Mouse (Mus musculus): ENCODE results near the gene Cd59b. TPM values are rescaled to one million over a fixed set of nuclear protein-coding genes. Genes with fewer than 3 reads are reported as not detected.
A peak's percentile ranks its signal among the peaks of the same experiment; 100 is the strongest.
"Not testable (repeated sequence)": the region's sequence is repeated elsewhere in the genome, so short reads cannot be mapped to it uniquely, and the experiment has no call there.

Gene Cd59b
- polyA plus RNA-seq, 1 experiment: 5.8 TPM

DNA sequence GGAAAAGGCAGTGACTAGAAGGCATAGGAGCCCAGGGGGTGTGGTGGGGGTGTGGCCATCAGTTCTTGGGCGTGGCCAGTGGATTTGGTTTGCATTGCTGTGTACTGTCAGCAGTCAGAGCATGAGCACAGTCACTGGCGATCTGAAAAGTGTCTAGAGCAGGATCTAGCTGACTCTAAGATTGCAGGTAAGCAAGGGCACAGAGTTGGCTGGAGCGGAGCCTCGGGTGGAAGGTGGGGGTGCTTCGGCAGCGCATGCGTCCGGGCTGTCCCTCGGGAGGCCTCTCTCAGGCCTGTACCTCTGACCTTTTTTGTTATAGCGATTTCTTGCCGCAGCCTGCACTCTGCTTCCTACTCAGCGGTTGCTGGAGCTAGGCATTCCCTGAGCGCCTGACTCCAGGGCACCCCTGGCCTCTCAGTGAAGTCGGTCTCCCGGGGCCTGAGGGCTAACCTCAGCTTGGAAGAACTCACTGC lies 26.1 kb downstream of the Cd59b start, which contains the start of gene Cd59a:
Gene Cd59a (plus strand): TSS at position 61 of the 473 bp plus-strand sequence.
- TF ChIP-seq POLR2A (IDR thresholded peaks at IDR 0.05; ENCODE audit: borderline replicate concordance, extremely low read depth, low read depth, low read length) (peak; percentile 47; the same call in 1 of the 2 replicates), CTCF (IDR thresholded peaks at IDR 0.05; ENCODE audit: insufficient read depth, low read length) (no peak)
- DNase-seq: peak; percentile 71
- Histone ChIP-seq H3K4me1 (ENCODE audit: control insufficient read depth, insufficient read depth, low read length) (no peaks in the 10 kb centered on the region), H3K4me3 (replicated peaks; ENCODE audit: extremely low read depth, low read depth, low read length) (peak within 1 kb of the TSS; percentile 61)
- WGBS: 2% methylated on average over 15 of the region's 15 CpGs

DNA sequence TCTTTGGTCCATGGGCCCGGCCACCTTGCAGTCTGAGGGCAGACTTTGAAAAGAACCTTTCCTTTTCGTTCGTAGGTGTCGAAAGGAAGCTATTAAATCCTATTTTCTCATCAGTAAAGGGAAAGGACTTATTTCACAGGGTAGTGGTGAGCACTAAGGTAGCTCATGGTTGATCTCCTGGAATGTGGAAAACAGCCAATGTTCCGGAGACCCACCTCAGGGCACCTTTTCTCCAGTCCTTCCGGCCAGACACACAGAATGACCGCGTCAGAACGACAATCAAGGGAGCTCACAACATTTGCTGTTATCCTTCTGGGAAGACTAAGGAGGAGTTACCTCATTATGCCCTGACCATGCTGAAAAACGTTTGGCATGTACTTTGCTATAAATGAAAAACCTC lies 26.6 kb downstream of the Cd59b start:
- TF ChIP-seq POLR2A (IDR thresholded peaks at IDR 0.05; ENCODE audit: borderline replicate concordance, extremely low read depth, low read depth, low read length) (no peak), CTCF (IDR thresholded peaks at IDR 0.05; ENCODE audit: insufficient read depth, low read length) (no peak)
- peak overlapping the region; percentile 61 for H3K4me3 ChIP-seq (replicated peaks; ENCODE audit: extremely low read depth, low read depth, low read length)
- no peak for DNase-seq
- no peaks in the 10 kb centered on the region for H3K4me1 ChIP-seq (ENCODE audit: control insufficient read depth, insufficient read depth, low read length)
- WGBS: 44% methylated on average over 10 of the region's 10 CpGs

DNA sequence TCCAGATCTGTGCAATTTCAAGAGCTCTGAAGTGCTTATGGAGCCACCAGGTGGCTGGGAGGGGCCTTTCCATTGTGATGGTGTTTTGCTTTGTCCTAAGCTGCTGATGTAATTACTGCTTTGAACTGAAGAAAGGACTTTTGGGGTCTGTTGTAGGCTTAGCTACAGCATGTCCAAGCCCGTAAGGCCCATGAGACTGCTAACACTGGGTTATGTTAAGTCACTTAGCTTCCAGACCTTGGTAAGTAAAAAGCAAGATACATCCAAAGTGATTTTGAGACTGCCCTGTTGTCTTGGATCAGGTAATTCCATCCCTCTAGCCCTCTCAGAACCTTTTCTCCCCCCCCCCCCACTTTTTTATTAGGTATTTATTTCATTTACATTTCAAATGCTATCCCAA lies 27.1 kb downstream of the Cd59b start:
- H3K4me1 ChIP-seq (ENCODE audit: control insufficient read depth, insufficient read depth, low read length); DNase-seq; H3K4me3 ChIP-seq (replicated peaks; ENCODE audit: extremely low read depth, low read depth, low read length): not testable (repeated sequence)
- 91% methylated on average over 1 of the region's 1 CpGs for WGBS

- WGBS: 93% methylated on average over 4 of the region's 4 CpGs
- not testable (repeated sequence) for H3K4me3 ChIP-seq (replicated peaks; ENCODE audit: extremely low read depth, low read depth, low read length); DNase-seq; H3K4me1 ChIP-seq (ENCODE audit: control insufficient read depth, insufficient read depth, low read length)
Observed at GRCm38 (mm10) chr2:104097396-104097795, 27.7 kb downstream of the Cd59b start.

DNA sequence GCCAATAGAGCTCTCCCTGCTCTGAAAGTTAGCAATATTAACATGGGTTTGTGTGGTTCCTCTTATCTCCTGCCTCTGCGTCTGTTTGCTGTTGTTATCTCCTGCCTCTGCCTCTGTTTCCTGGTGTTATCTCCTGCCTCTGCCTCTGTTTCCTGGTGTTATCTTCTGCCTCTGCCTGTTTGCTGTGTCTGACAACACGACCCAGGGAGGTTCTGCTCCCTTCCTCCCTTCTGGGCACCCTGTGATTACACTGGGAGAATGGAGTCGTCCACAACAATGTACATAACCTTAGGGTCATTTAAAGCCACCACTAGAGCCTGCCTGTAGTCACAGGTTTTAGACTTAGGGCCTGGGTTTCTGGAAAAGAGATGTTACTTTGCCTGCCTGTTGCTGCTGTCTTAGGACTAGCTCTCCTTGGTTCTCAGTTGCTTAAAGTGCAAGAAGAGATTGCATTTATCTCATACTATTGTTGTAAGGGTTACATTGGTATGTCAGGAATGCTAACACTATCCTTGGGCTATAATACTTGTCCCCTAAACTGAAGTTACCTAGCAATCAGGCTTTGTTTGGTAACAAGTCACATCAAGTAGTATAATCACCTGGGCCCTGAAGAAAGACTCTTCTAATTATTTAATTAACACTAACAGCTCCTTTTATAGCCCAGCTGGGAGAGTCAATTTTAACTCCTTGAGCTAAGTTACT lies 29.0 kb downstream of the Cd59b start:
- TF ChIP-seq POLR2A (IDR thresholded peaks at IDR 0.05; ENCODE audit: borderline replicate concordance, extremely low read depth, low read depth, low read length) (no peak), CTCF (IDR thresholded peaks at IDR 0.05; ENCODE audit: insufficient read depth, low read length) (no peak)
- H3K4me1 ChIP-seq (ENCODE audit: control insufficient read depth, insufficient read depth, low read length): no peaks in the 10 kb centered on the region

GRCm38 (mm10) chr2:104099231-104099585 lies 29.6 kb downstream of the Cd59b start:
- 85% methylated on average over 2 of the region's 2 CpGs for WGBS
- TF ChIP-seq POLR2A (IDR thresholded peaks at IDR 0.05; ENCODE audit: borderline replicate concordance, extremely low read depth, low read depth, low read length): no peak
- TF ChIP-seq CTCF (IDR thresholded peaks at IDR 0.05; ENCODE audit: insufficient read depth, low read length): no peak
- DNase-seq: no peak
- no peak overlapping the region for H3K4me3 ChIP-seq (replicated peaks; ENCODE audit: extremely low read depth, low read depth, low read length)
- H3K4me1 ChIP-seq (ENCODE audit: control insufficient read depth, insufficient read depth, low read length): no peaks in the 10 kb centered on the region

More for the DNA sequence above, 29.0 kb downstream of the Cd59b start:
- H3K4me3 ChIP-seq (replicated peaks; ENCODE audit: extremely low read depth, low read depth, low read length): no peak overlapping the region
- WGBS: 16% methylated on average over 3 of the region's 3 CpGs
- DNase-seq: no peak

- no peak for DNase-seq
- no peaks in the 10 kb centered on the region for H3K4me1 ChIP-seq (ENCODE audit: control insufficient read depth, insufficient read depth, low read length)
- TF ChIP-seq POLR2A (IDR thresholded peaks at IDR 0.05; ENCODE audit: borderline replicate concordance, extremely low read depth, low read depth, low read length) (no peak), CTCF (IDR thresholded peaks at IDR 0.05; ENCODE audit: insufficient read depth, low read length) (no peak)
- no peak overlapping the region for H3K4me3 ChIP-seq (replicated peaks; ENCODE audit: extremely low read depth, low read depth, low read length)
- 77% methylated on average over 1 of the region's 1 CpGs for WGBS
Observed at GRCm38 (mm10) chr2:104099946-104100345, 30.3 kb downstream of the Cd59b start.

DNA sequence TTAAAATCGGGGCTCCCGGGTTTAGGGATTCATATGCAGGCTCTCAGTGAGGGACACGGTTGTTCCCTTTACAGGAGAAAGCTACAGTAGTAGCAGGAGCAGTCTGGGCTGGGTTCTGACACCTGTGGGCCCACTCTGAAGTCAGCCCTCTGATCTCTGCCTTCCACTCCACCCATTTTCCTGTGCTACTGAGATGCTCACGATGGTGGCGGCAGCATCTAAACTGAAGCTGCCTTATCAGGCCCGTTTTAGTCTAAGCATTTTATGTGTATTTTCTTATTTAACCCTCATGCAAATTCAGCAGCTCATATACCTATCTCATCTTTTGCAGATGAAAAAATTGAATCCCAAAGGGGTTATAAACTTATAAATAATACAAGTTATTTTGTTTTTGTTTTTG lies 35.2 kb downstream of the Cd59b start:
- TF ChIP-seq CTCF (IDR thresholded peaks at IDR 0.05; ENCODE audit: insufficient read depth, low read length) (no peak), POLR2A (IDR thresholded peaks at IDR 0.05; ENCODE audit: borderline replicate concordance, extremely low read depth, low read depth, low read length) (no peak)
- no peak overlapping the region for H3K4me3 ChIP-seq (replicated peaks; ENCODE audit: extremely low read depth, low read depth, low read length)
- DNase-seq: no peak
- 87% methylated on average over 6 of the region's 6 CpGs for WGBS
- H3K4me1 ChIP-seq (ENCODE audit: control insufficient read depth, insufficient read depth, low read length): no peaks in the 10 kb centered on the region

GRCm38 (mm10) chr2:104109021-104109420 lies 39.4 kb downstream of the Cd59b start:
- not testable (repeated sequence) for H3K4me3 ChIP-seq (replicated peaks; ENCODE audit: extremely low read depth, low read depth, low read length); H3K4me1 ChIP-seq (ENCODE audit: control insufficient read depth, insufficient read depth, low read length); DNase-seq
- WGBS: 71% methylated on average over 2 of the region's 2 CpGs

DNA sequence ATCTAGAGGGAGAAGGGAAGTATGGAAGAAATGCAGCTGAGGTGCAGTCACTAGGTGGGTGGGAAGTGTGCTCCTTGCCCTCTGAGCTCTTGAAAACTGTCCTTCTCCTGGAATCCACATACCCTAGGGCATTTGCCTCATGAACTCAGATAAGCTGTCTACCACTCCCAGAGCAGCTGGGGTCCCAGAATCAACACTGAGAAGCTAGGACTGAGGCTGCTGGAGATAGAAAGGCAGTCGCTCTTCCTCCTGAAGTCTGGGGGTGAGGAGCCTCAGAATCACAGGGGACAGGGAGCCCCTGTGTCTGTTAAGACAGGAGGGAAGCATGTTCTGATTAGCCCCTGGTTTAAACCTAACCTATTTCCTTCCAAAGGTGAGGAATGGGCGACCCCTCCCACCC lies 39.9 kb downstream of the Cd59b start:
- Histone ChIP-seq H3K4me3 (replicated peaks; ENCODE audit: extremely low read depth, low read depth, low read length) (no peak overlapping the region), H3K4me1 (ENCODE audit: control insufficient read depth, insufficient read depth, low read length) (no peaks in the 10 kb centered on the region)
- DNase-seq: no peak
- 63% methylated on average over 2 of the region's 2 CpGs for WGBS
- no peak for TF ChIP-seq POLR2A (IDR thresholded peaks at IDR 0.05; ENCODE audit: borderline replicate concordance, extremely low read depth, low read depth, low read length)
- no peak for TF ChIP-seq CTCF (IDR thresholded peaks at IDR 0.05; ENCODE audit: insufficient read depth, low read length)

All from lung, adult 2 months (tissue).